Mouse (Mus musculus): ENCODE data around the gene Tnfaip1.
"Not testable (repeated sequence)": the region's sequence is repeated elsewhere in the genome, so short reads cannot be mapped to it uniquely, and the experiment has no call there.

Tnfaip1 gene

GRCm38 (mm10) chr11:78536690-78537084, 555 bp upstream of the Tnfaip1 start:
- no peak for DNase-seq (ENCODE audit: low spot score)

- DNase-seq (ENCODE audit: low spot score), result peak; percentile 30
Measured at GRCm38 (mm10) chr11:78535376-78536079, 604 bp downstream of the Tnfaip1 start.

DNA sequence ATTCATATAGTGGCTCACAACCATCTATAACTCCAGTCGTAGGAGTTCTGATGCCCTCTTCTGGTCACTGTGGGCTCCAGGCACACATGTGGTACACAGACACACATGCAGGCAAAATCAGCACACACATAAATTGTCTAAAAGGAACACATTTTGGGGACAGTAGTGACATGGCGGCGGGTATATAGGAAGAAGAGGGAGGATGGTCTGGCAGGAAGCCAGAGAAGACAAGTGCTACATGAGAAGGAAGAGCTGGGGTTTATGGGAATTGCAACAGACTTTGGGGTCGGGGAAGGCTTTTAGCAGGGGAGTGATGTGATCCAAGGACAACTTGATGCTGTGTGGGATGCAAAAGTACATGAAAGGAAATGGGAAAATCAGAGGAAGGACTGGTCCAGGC, 1.6 kb downstream of the Tnfaip1 start:
- DNase-seq (ENCODE audit: low spot score), result no peak

DNA sequence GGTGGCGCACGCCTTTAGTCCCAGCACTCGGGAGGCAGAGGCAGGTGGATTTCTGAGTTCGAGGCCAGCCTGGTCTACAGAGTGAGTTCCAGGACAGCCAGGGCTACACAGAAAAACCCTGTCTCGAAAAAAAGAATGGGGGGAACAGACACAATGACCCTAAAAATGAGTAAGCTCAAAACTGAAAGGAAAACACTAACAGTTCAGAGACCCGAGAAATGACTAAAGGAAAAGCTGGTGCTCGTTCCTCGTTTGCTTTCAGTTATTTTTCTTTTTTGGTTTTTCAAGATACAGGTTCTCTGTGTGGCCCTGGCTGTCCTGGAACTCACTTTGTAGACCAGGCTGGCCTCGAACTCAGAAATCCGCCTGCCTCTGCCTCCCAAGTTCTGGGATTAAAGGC, 4.6 kb downstream of the Tnfaip1 start:
- not testable (repeated sequence) for DNase-seq (ENCODE audit: low spot score)

DNA sequence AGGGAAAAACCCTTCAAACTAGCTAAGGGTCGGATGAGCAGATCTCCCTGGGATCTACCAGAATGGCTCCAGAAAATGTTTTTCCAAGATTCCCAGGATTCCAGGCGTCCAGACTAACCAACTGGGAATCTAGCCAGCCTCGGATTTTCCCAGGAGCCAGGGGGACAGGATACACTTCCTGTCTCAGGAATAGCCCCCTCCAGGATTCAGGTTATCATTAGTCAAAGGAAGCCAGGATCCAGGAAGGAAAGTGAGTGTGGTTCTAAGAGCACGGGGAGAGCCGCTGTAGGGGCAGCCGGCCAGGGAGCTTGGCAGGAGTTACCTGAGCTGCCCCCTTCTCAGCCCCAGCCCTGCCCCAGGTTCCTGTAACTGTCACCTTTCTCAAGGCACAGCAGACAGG, 5.1 kb downstream of the Tnfaip1 start:
- DNase-seq (ENCODE audit: low spot score), result no peak

- DNase-seq (ENCODE audit: low spot score), result no peak
Measured at GRCm38 (mm10) chr11:78530001-78530400, 6.1 kb downstream of the Tnfaip1 start.

- no peak for DNase-seq (ENCODE audit: low spot score)
Measured at GRCm38 (mm10) chr11:78528714-78529113, 7.4 kb downstream of the Tnfaip1 start.

DNA sequence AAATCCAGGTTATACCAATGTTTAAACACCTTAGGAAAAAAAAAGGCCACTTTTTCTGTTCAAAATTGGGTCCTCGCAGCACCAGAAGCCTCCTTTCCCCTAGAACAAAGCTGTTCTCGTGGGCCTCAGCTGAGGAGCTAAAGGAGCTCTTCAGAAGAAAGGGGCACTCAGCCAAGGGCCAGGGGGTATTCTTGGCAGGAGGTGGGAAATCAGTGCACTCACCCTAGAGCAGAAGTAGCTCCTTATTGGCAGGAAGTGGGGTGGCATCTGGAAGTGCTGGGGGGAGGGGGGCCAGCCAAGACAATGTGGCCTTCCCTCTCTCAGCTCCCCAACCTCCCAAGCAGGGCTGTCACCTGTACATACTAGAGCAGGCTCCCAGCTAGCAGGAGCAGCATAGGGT, 11.3 kb downstream of the Tnfaip1 start:
- no peak for DNase-seq (ENCODE audit: low spot score)

DNA sequence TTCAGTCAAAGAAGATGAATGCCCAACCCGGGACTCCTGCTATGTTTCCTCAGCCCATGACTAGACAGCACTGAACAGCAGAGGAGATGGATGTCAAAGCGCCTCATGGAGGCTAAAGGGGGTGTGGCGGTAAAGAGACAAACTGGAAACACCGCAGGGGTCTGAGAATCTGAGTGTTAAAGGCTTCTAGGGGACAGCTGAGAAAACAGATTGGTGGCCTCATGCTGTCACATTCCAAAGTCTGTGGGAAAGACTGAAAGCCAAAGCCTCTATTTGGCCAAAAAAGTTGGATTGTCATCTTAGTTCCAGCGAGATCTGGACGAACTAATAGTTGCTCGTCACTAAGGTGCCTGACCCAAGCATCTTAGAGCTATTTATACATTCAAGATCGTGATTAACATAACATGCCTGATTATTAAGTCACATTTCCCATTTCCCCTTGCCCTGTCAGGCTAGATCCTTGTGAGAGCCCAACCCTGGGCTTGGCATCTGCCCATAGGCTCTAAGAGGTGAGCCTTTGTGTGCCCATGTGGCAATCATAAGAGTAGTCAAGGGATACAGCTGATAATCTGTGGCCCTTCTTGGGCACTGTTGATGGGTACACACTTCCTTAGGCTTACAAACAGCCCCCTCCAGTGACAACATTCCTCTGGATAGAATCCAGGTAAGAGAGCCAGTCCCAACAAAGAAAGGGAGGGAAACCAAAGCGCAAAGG, 12.7 kb downstream of the Tnfaip1 start:
- DNase-seq (ENCODE audit: low spot score), result no peak

DNA sequence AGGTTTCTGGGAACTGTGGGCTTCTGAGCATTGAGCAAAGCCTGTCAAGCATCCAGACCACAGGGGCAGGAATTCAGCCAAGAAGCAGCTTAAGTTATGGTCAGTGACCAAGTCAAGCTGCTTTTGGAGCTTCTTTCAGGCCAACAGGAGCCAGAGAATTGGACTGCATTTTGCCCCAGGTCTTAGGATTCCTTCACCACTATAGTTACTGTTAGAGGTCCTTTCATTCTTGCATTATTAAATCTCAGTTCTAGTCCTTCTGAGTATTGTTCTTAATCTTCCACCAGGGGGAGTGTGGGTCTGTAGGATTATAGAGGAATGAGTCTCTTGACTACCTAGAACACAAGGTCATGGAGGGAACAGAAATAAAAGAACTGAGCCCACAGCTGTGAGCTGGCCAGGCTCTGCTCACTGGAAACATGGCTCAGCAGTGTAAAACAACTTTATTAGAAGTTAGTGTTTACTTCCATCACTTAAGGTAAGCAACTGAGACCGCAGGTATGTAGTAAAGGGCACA, 13.6 kb downstream of the Tnfaip1 start:
- no peak for DNase-seq (ENCODE audit: low spot score)

DNA sequence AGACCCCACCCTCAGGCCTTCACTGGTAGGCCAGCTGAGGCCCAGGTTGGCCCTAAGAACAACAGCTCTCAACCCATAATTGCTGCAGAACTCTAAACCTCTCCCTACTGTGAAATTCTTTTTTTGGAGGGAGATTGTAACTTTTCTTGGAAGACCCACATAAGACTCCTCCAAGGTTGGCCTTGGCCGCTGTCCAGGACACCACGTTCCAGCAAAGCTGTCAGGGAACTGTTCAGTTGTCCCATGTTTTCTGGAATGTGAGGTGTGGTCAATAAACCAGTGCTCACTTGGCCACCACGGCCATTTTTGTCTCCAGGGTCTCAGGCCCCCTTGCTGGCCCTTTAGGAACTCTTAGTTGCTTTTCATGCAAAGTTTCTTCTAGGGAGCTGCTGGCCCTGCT, 14.3 kb downstream of the Tnfaip1 start:
- no peak for DNase-seq (ENCODE audit: low spot score)

GRCm38 (mm10) chr11:78518931-78519330, 17.2 kb downstream of the Tnfaip1 start:
- no peak for DNase-seq (ENCODE audit: low spot score)

- no peak for DNase-seq (ENCODE audit: low spot score)
Measured at GRCm38 (mm10) chr11:78515549-78516325, 20.4 kb downstream of the Tnfaip1 start.

DNA sequence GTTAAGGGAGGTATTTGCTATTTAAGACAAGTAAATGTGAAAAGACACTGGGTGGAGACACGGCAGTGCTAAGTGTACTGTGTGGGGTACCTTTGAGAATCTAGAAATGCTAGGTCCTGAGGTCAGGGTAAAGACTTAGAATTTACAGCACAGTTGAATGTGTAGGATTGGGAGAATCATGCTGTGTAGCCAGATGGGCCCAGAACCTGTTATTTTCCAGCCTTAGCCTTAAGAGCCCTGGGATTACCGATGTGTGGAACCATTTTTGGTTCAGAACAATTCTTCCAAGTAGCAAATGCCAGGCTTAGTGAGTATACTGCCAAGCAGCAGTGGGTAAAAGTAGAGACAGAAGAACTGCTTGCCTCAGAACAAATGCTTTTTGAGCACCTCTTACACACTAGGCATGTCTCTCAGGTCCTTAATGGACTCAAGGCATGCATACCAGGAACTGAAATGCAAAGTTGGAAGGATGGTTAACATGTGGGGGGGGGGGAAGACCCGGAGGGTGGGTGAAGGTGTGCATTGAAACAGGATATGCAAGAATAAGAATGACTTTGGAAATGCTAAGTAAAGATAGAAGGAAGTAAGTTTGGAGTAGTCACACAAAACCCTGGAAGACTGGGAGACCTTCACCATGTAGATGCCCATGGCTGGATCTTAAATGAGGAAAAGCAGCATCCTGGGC, 22.9 kb downstream of the Tnfaip1 start:
- DNase-seq (ENCODE audit: low spot score), result no peak

DNA sequence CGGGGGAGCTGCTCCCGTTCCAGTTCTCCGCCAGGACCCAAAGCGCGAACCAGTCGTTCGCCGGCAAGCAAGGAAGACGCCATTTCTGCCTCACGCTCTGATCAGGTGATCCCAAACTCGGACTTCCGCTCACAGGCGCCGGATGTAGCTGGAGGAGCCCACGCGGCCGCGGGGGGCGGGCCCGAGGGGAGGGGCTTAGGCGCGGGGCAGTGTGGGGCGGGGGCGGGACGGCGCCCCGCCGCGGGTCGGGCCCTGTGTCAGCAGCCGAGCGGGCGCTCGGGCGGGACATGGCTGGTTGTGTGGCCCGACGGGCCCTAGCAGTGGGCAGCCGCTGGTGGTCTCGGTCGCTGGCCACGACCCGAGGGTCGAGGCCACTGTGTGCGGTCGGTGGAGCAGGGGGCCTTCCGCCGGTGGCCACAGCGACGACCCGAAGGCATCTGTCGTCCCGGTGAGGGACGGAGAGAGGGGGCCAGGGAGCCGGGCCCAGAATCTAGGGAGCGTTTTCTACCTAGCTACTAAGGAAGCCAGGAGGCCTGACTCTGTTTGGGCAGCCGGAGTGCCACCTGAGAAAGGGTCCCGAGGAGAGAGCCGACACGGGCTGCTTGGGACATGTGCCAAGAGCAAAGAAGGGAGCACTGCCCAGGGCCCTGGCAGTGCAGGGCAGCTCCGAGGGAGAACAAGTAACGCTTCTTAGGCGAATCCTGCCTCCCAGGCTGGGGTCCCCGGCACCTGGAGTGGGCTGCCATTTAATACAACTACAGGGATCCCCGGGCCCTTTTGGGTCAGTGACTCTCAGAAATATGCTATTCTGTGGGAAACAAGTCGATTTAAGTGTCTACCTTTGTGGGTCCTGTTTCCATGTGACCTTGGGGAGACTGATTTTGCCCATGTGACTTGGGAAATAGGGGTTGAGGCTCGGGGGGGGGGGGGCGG, 23.8 kb downstream of the Tnfaip1 start, which contains the start of the genes Tmem199 and Poldip2:
TSS of gene Tmem199 (minus strand) at position 148 of the 933 bp plus-strand sequence.
TSS of gene Poldip2 (plus strand) at position 169 of the 933 bp plus-strand sequence.
- DNase-seq (ENCODE audit: low spot score), result peak; percentile 84

GRCm38 (mm10) chr11:78509148-78509547, 27.0 kb downstream of the Tnfaip1 start:
- no peak for DNase-seq (ENCODE audit: low spot score)

- DNase-seq (ENCODE audit: low spot score), result no peak
Measured at GRCm38 (mm10) chr11:78505430-78505829, 30.7 kb downstream of the Tnfaip1 start.

DNA sequence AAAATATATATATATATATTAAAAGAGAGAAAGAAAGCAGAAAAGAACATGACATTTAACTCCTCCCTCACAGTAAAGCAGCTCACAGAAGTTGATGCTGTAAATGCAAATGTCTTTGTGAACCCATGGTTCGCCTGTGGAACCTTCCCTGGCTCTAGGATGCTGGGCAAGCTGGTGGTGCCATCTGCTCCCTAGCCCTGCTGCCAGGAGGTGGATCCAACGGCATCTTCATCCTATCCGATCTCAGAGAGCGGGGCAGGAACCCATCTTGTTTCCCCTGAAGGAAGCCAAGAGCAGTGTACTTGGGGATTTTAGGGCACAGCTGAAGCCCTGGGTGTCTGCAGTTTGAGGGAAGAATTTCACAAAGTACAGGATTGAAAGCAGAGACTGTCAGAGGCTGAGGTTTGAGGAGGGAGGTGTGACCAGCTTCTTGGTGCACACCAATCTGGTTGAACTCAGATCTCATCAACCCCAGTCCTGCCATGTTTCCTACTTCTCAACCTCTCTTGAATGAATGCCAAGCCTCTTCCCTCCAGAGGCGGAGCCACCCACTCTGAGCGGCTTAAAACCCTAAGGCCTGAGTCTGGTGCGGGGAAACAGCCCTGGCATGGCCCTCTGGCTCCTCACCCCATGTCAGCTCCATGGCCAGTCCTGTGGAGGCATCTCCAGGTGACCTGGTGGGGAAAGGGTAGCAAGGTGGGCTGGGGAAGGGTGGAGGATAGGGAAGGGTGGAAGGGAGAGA, 33.1 kb downstream of the Tnfaip1 start, which contains the start of gene Sebox:
TSS of gene Sebox (plus strand) at position 539 of the 742 bp plus-strand sequence.
- DNase-seq (ENCODE audit: low spot score), result no peak

- DNase-seq (ENCODE audit: low spot score), result no peak
Measured at GRCm38 (mm10) chr11:78501529-78501928, 34.6 kb downstream of the Tnfaip1 start.

Data from urinary bladder, postnatal 25 days (tissue).